Mouse (Mus musculus): ENCODE data around the gene Sez6l2.

- TF ChIP-seq POLR2A (IDR thresholded peaks at IDR 0.05; ENCODE audit: insufficient read depth, low read depth, low read length): no peak
- TF ChIP-seq CTCF (IDR thresholded peaks at IDR 0.05): peak; percentile 73
- TF ChIP-seq EP300 (IDR thresholded peaks at IDR 0.05; ENCODE audit: insufficient read depth, low read depth, low read length): 0 out of 2 replicates have a peak, but pooled peaks have one; percentile 6
Observed at GRCm38 (mm10) chr7:126986319-126986718, 36.0 kb downstream of the Sez6l2 start.

All from heart, adult 2 months (tissue).